Mouse (Mus musculus): ENCODE data around the gene Spata7. TPM values are rescaled to one million over a fixed set of nuclear protein-coding genes. Genes with fewer than 3 reads are reported as not detected.

Spata7 gene
- polyA plus RNA-seq (2015; fragmentation: Nextera tagmentation; extraction: Ambion mirVana) = 11.8 and 12.7 TPM in 2 replicates

- H3K4me1 ChIP-seq = 0 out of 2 replicates have a peak, but pooled peaks cover 3% of the 10 kb centered on the region
- 2% methylated on average over 32 of the region's 32 CpGs for WGBS
- ATAC-seq (ENCODE audit: insufficient read depth, low FRiP score, low read depth) = peak; percentile 94
- no peaks in the 10 kb centered on the region for H3K36me3 ChIP-seq
- H3K4me3 ChIP-seq (replicated peaks) = peak within 1 kb of the TSS; percentile 87
- no peak within 1 kb of the TSS for H3K27ac ChIP-seq
- no peaks in the 10 kb centered on the region for H3K27me3 ChIP-seq (replicated peaks)
- no peaks in the 10 kb centered on the region for H3K9me3 ChIP-seq
- peak within 1 kb of the TSS; percentile 71 for H3K4me2 ChIP-seq
- peak within 1 kb of the TSS; percentile 39; the same call in 1 of the 2 replicates for H3K9ac ChIP-seq
Observed at GRCm38 (mm10) chr12:98627392-98628259, at the start of gene Spata7. Gene Spata7 (plus strand): TSS chr12:98628157.

- Histone ChIP-seq H3K4me3 (replicated peaks) (no peak overlapping the region), H3K9ac (no peak overlapping the region), H3K27ac (no peak overlapping the region), H3K9me3 (no peaks in the 10 kb centered on the region), H3K27me3 (replicated peaks) (no peaks in the 10 kb centered on the region), H3K4me2 (no peak overlapping the region), H3K36me3 (no peaks in the 10 kb centered on the region), H3K4me1 (no peaks in the 10 kb centered on the region)
- WGBS = 42% methylated on average over 3 of the region's 3 CpGs
- no peak for ATAC-seq (ENCODE audit: insufficient read depth, low FRiP score, low read depth)
Observed at GRCm38 (mm10) chr12:98585302-98585701, 42.7 kb upstream of the Spata7 start.

DNA sequence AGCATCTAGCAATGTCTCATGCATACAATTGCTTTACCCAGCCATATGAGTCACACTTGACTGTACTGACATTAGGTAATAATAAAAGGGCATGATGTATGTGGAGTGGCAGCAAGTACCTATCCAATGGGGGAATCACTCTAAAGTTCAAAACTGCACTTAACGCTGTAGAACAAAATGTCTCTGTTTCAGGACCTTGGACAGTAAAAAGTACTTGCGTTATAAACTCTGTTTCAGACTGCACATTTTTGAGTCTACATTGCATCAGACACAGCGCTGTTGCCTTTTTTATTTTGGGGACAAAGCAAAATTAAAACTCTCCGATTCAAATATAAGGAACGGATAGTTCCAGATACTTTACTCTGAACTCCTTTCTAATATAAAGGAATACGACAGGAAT is 39.4 kb upstream of the Spata7 start:
- H3K4me2 ChIP-seq = no peak overlapping the region
- H3K4me1 ChIP-seq = no peaks in the 10 kb centered on the region
- H3K27ac ChIP-seq = no peak overlapping the region
- H3K4me3 ChIP-seq (replicated peaks) = no peak overlapping the region
- WGBS = 58% methylated on average over 6 of the region's 6 CpGs
- no peak overlapping the region for H3K9ac ChIP-seq
- H3K9me3 ChIP-seq = no peaks in the 10 kb centered on the region
- no peaks in the 10 kb centered on the region for H3K36me3 ChIP-seq
- H3K27me3 ChIP-seq (replicated peaks) = no peaks in the 10 kb centered on the region
- ATAC-seq (ENCODE audit: insufficient read depth, low FRiP score, low read depth) = no peak

GRCm38 (mm10) chr12:98591016-98591415 is 36.9 kb upstream of the Spata7 start:
- no peak overlapping the region for H3K4me3 ChIP-seq (replicated peaks)
- no peak overlapping the region for H3K4me2 ChIP-seq
- H3K4me1 ChIP-seq = no peaks in the 10 kb centered on the region
- no peak overlapping the region for H3K27ac ChIP-seq
- 84% methylated on average over 2 of the region's 2 CpGs for WGBS
- no peak overlapping the region for H3K9ac ChIP-seq
- no peak for ATAC-seq (ENCODE audit: insufficient read depth, low FRiP score, low read depth)
- no peaks in the 10 kb centered on the region for H3K36me3 ChIP-seq
- H3K9me3 ChIP-seq = no peaks in the 10 kb centered on the region
- no peaks in the 10 kb centered on the region for H3K27me3 ChIP-seq (replicated peaks)

GRCm38 (mm10) chr12:98600861-98601260 is 27.1 kb upstream of the Spata7 start:
- Histone ChIP-seq H3K9me3 (no peaks in the 10 kb centered on the region), H3K27me3 (replicated peaks) (no peaks in the 10 kb centered on the region), H3K27ac (no peak overlapping the region), H3K4me2 (no peak overlapping the region), H3K4me3 (replicated peaks) (no peak overlapping the region), H3K36me3 (no peaks in the 10 kb centered on the region), H3K4me1 (no peaks in the 10 kb centered on the region), H3K9ac (no peak overlapping the region)
- 82% methylated on average over 5 of the region's 5 CpGs for WGBS
- no peak for ATAC-seq (ENCODE audit: insufficient read depth, low FRiP score, low read depth)

- ATAC-seq (ENCODE audit: insufficient read depth, low FRiP score, low read depth) = no peak
- H3K4me3 ChIP-seq (replicated peaks) = no peak overlapping the region
- no peak overlapping the region for H3K9ac ChIP-seq
- no peak overlapping the region for H3K27ac ChIP-seq
- WGBS = 27% methylated on average over 6 of the region's 6 CpGs
- H3K4me2 ChIP-seq = no peak overlapping the region
- no peaks in the 10 kb centered on the region for H3K27me3 ChIP-seq (replicated peaks)
- no peaks in the 10 kb centered on the region for H3K36me3 ChIP-seq
- no peaks in the 10 kb centered on the region for H3K4me1 ChIP-seq
- H3K9me3 ChIP-seq = no peaks in the 10 kb centered on the region
Observed at GRCm38 (mm10) chr12:98602114-98602513, 25.8 kb upstream of the Spata7 start.

- Histone ChIP-seq H3K27me3 (replicated peaks) (no peaks in the 10 kb centered on the region), H3K9ac (no peak overlapping the region), H3K4me3 (replicated peaks) (no peak overlapping the region), H3K4me1 (no peaks in the 10 kb centered on the region), H3K36me3 (no peaks in the 10 kb centered on the region), H3K27ac (no peak overlapping the region), H3K4me2 (no peak overlapping the region), H3K9me3 (no peaks in the 10 kb centered on the region)
- ATAC-seq (ENCODE audit: insufficient read depth, low FRiP score, low read depth) = no peak
- WGBS = 81% methylated on average over 1 of the region's 1 CpGs
Observed at GRCm38 (mm10) chr12:98605264-98605663, 22.7 kb upstream of the Spata7 start.

DNA sequence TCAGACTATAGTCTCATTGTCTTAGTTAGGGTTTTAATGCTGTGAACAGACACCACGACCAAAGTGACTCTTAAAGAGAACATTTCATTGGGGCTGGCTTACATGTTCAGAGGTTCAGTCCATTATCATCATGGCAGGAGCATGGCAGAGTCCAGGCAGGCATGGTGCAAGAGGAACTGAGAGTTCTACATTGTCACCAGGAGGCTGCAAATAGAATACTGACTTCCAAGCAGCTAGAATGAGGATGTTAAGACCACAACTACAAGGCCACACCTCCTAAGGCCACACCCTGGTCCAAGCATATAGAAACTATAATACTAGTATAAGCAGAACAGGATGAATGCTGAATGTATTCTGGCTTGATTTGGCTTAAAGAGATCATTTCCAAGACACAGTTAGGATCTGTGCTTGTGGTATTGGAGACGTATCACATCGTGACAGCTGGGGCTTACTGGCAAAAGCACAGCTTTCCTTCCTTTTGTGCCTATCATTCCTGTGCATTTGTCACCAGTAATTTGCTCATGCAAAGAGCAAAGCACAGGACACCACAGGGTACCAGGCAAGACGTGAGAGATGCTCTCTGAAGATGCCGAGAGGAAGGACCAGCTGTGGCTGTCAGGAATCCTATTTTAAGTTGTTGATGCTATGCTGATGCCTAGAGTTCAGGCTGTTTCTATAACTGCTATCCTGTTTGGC is 21.2 kb upstream of the Spata7 start:
- Histone ChIP-seq H3K36me3 (no peaks in the 10 kb centered on the region), H3K9ac (no peak overlapping the region), H3K27me3 (replicated peaks) (no peaks in the 10 kb centered on the region), H3K9me3 (no peaks in the 10 kb centered on the region), H3K27ac (no peak overlapping the region), H3K4me3 (replicated peaks) (no peak overlapping the region), H3K4me1 (no peaks in the 10 kb centered on the region), H3K4me2 (no peak overlapping the region)
- WGBS = 70% methylated on average over 5 of the region's 5 CpGs
- ATAC-seq (ENCODE audit: insufficient read depth, low FRiP score, low read depth) = no peak

GRCm38 (mm10) chr12:98610341-98610740 is 17.6 kb upstream of the Spata7 start:
- Histone ChIP-seq H3K4me3 (replicated peaks) (no peak overlapping the region), H3K9ac (no peak overlapping the region), H3K9me3 (no peaks in the 10 kb centered on the region), H3K4me1 (no peaks in the 10 kb centered on the region), H3K27me3 (replicated peaks) (no peaks in the 10 kb centered on the region), H3K4me2 (no peak overlapping the region), H3K36me3 (no peaks in the 10 kb centered on the region), H3K27ac (no peak overlapping the region)
- 63% methylated on average over 3 of the region's 3 CpGs for whole genome bisulfite sequencing
- ATAC-seq (ENCODE audit: insufficient read depth, low FRiP score, low read depth) = no peak

DNA sequence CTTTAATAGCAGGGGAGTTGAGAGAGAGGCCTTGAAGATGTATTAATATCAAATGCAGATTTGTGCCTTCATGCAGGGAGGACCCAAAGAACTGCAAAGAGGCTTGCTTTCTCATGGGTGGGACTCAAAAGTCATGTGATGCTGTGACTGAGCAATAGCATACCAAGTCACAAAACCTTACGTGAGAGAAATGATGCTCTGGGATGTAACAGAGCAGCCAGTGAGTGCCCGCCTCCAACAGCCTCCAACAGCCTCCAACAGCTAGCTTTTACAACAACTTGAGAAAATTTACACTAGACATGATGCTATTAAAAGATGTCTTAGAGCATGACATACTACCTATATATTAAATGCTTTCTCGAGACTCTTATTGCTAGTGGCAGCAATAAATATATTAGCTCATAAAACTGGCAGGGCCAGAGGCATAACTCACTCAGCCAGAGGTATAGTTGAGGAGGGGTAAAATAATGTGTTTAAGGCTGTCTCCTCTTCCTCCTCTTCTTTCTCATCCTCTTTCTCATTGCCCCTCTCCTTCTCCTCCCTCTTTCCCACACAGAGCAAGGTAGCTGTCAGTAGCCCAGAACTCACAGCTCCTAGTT is 12.9 kb upstream of the Spata7 start:
- no peak overlapping the region for H3K9ac ChIP-seq
- WGBS = 75% methylated on average over 3 of the region's 3 CpGs
- H3K9me3 ChIP-seq = no peaks in the 10 kb centered on the region
- H3K4me1 ChIP-seq = no peaks in the 10 kb centered on the region
- no peak overlapping the region for H3K4me2 ChIP-seq
- H3K4me3 ChIP-seq (replicated peaks) = no peak overlapping the region
- no peaks in the 10 kb centered on the region for H3K36me3 ChIP-seq
- H3K27ac ChIP-seq = no peak overlapping the region
- H3K27me3 ChIP-seq (replicated peaks) = no peaks in the 10 kb centered on the region
- no peak for ATAC-seq (ENCODE audit: insufficient read depth, low FRiP score, low read depth)

- Histone ChIP-seq H3K4me1 (no peaks in the 10 kb centered on the region), H3K27ac (no peak overlapping the region), H3K4me3 (replicated peaks) (no peak overlapping the region), H3K36me3 (no peaks in the 10 kb centered on the region), H3K4me2 (no peak overlapping the region), H3K9me3 (no peaks in the 10 kb centered on the region), H3K9ac (no peak overlapping the region), H3K27me3 (replicated peaks) (no peaks in the 10 kb centered on the region)
- no peak for ATAC-seq (ENCODE audit: insufficient read depth, low FRiP score, low read depth)
- WGBS = 40% methylated on average over 5 of the region's 5 CpGs
Observed at GRCm38 (mm10) chr12:98615746-98616145, 12.2 kb upstream of the Spata7 start.

- H3K27ac ChIP-seq = no peak overlapping the region
- H3K4me2 ChIP-seq = no peak overlapping the region
- no peaks in the 10 kb centered on the region for H3K27me3 ChIP-seq (replicated peaks)
- WGBS = 64% methylated on average over 2 of the region's 2 CpGs
- H3K9me3 ChIP-seq = no peaks in the 10 kb centered on the region
- no peaks in the 10 kb centered on the region for H3K4me1 ChIP-seq
- no peak overlapping the region for H3K4me3 ChIP-seq (replicated peaks)
- no peak overlapping the region for H3K9ac ChIP-seq
- no peak for ATAC-seq (ENCODE audit: insufficient read depth, low FRiP score, low read depth)
- H3K36me3 ChIP-seq = no peaks in the 10 kb centered on the region
Observed at GRCm38 (mm10) chr12:98619496-98619895, 8.5 kb upstream of the Spata7 start.
